Mouse (Mus musculus): ENCODE measurements at regions not wholly inside any gene's neighbourhood (a gene's known extent, or its start where the extent isn't known, plus 50 kb on each side); places are given as distances from the start of the nearest gene placed in this dataset.

DNA sequence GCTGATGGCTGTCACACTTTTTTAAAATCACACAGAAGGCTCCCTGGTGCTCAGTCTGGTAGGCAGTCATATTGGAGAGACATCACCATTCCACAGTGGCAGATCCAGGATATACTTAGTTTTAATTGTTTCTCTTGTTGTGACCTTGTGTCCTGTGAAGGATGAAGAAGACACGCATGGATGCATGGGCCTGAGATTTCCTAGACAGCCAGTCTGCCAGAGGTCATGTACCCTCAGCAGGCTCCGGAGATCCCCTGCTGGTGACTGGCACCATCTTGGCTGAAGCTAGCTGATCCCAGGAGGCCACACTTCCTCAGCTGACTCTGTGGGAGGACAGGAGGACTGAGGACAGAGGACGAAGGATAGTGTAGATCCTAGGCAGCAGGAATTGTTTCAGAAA, 506.7 kb upstream of the Sox11 start:
- WGBS: 79% methylated on average over 3 of the region's 3 CpGs
- no peaks in the 10 kb centered on the region for H3K27me3 ChIP-seq (ENCODE audit: control insufficient read depth, insufficient read depth, low read length)
- no peak overlapping the region for H3K27ac ChIP-seq (ENCODE audit: low read depth, low read length)
- H3K4me3 ChIP-seq (ENCODE audit: low read depth, low read length): no peak overlapping the region
- H3K9ac ChIP-seq (replicated peaks; ENCODE audit: low read depth, low read length): no peak overlapping the region
- no peaks in the 10 kb centered on the region for H3K36me3 ChIP-seq (ENCODE audit: control insufficient read depth, insufficient read depth, low read length)
- no peak for ATAC-seq (ENCODE audit: low read depth)
- no peaks in the 10 kb centered on the region for H3K9me3 ChIP-seq (ENCODE audit: control insufficient read depth, low read length)
- no peaks in the 10 kb centered on the region for H3K4me1 ChIP-seq (ENCODE audit: control insufficient read depth, insufficient read depth, low read length)
- H3K4me2 ChIP-seq (ENCODE audit: low read depth, low read length): no peak overlapping the region

DNA sequence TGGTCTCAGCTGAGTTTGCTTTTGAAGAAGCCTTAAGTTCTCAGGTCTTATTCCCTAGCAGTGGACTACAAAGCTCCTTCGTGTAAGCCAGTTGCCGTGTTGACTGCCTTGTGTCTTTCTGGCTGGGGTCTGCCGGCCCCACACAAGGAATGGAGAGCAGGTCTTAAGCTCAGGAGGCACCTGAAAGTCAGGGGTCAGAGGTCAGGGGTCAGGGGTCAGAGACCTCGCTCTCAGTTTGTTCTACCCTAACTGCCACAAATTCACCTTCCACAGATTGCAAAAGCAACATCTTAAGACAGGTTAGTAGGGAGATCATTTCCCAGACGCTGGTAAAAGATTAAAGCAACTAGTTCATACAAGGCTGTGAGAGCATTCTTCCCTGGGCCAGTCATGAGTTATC, 505.8 kb upstream of the Sox11 start:
- Histone ChIP-seq H3K4me2 (ENCODE audit: low read depth, low read length) (no peak overlapping the region), H3K9ac (replicated peaks; ENCODE audit: low read depth, low read length) (no peak overlapping the region), H3K36me3 (ENCODE audit: control insufficient read depth, insufficient read depth, low read length) (no peaks in the 10 kb centered on the region), H3K4me3 (ENCODE audit: low read depth, low read length) (no peak overlapping the region), H3K9me3 (ENCODE audit: control insufficient read depth, low read length) (no peaks in the 10 kb centered on the region), H3K4me1 (ENCODE audit: control insufficient read depth, insufficient read depth, low read length) (no peaks in the 10 kb centered on the region), H3K27ac (ENCODE audit: low read depth, low read length) (no peak overlapping the region), H3K27me3 (ENCODE audit: control insufficient read depth, insufficient read depth, low read length) (no peaks in the 10 kb centered on the region)
- 87% methylated on average over 5 of the region's 5 CpGs for WGBS
- ATAC-seq (ENCODE audit: low read depth): no peak

DNA sequence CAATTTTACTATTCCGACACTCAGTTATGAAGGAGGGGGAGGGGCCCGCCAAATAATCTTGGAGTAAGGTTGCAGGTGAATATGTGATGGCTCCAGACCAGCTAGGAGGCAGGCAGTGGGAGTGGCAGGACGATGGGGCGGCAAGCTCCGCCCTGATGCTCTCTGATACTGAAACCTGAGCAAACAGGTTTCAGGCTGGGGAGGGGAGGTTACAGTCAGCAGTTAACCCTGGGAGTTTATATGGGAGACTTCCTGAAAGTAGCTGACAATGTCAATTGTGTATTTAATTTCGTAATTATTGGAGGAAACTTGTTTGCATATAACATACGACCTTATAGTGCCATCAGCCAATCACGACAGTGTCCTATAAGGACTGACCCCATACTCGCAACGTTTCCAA, 505.0 kb upstream of the Sox11 start:
- no peak for ATAC-seq (ENCODE audit: low read depth)
- H3K4me1 ChIP-seq (ENCODE audit: control insufficient read depth, insufficient read depth, low read length): no peaks in the 10 kb centered on the region
- H3K9ac ChIP-seq (replicated peaks; ENCODE audit: low read depth, low read length): no peak overlapping the region
- H3K4me2 ChIP-seq (ENCODE audit: low read depth, low read length): no peak overlapping the region
- no peaks in the 10 kb centered on the region for H3K9me3 ChIP-seq (ENCODE audit: control insufficient read depth, low read length)
- H3K27me3 ChIP-seq (ENCODE audit: control insufficient read depth, insufficient read depth, low read length): no peaks in the 10 kb centered on the region
- no peak overlapping the region for H3K27ac ChIP-seq (ENCODE audit: low read depth, low read length)
- 72% methylated on average over 10 of the region's 10 CpGs for WGBS
- no peaks in the 10 kb centered on the region for H3K36me3 ChIP-seq (ENCODE audit: control insufficient read depth, insufficient read depth, low read length)
- no peak overlapping the region for H3K4me3 ChIP-seq (ENCODE audit: low read depth, low read length)

DNA sequence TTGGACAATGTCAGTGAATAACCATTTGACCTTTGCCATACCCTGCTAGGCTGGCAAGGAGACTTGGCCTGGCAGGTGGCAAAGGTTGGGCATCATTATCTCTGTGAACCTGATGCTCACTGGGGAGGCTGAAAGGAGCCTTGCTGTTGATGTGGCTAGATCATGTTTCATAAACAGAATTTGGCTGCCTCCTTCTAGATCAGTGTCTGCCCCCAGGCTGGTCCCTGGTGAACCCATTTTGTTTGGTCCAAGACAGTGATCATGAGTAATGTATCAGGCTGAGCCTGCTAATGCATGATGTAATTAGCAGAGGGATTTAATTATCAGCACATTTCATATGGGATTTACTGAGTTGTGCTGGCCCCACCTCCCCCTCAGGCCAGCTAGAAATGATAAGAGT, 502.6 kb upstream of the Sox11 start:
- ATAC-seq (ENCODE audit: low read depth): no peak
- H3K4me2 ChIP-seq (ENCODE audit: low read depth, low read length): no peak overlapping the region
- no peaks in the 10 kb centered on the region for H3K27me3 ChIP-seq (ENCODE audit: control insufficient read depth, insufficient read depth, low read length)
- no peak overlapping the region for H3K9ac ChIP-seq (replicated peaks; ENCODE audit: low read depth, low read length)
- no peaks in the 10 kb centered on the region for H3K36me3 ChIP-seq (ENCODE audit: control insufficient read depth, insufficient read depth, low read length)
- H3K27ac ChIP-seq (ENCODE audit: low read depth, low read length): no peak overlapping the region
- H3K9me3 ChIP-seq (ENCODE audit: control insufficient read depth, low read length): no peaks in the 10 kb centered on the region
- no peak overlapping the region for H3K4me3 ChIP-seq (ENCODE audit: low read depth, low read length)
- H3K4me1 ChIP-seq (ENCODE audit: control insufficient read depth, insufficient read depth, low read length): no peaks in the 10 kb centered on the region

DNA sequence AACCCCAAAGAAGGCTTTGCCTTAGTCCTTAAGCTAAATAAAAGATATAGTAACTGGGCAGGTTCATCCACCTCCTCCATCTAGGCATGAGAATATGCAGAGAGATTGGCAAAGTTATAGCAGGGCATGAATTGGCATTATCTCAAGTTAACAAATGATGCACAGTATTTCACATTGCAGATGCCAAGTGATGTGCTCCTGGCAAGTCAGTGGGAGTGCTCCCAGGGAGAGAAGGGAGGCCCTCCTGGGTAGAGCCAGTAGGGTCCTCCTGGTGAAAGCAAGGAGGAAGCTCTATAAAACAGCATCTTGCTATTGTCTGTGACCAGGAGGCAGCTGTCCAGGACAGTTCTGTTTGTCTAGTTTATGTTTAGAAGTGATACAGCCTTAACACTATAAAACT, 496.6 kb upstream of the Sox11 start:
- Histone ChIP-seq H3K4me2 (ENCODE audit: low read depth, low read length) (no peak overlapping the region), H3K27me3 (ENCODE audit: control insufficient read depth, insufficient read depth, low read length) (no peaks in the 10 kb centered on the region), H3K36me3 (ENCODE audit: control insufficient read depth, insufficient read depth, low read length) (no peaks in the 10 kb centered on the region), H3K27ac (ENCODE audit: low read depth, low read length) (no peak overlapping the region), H3K4me3 (ENCODE audit: low read depth, low read length) (no peak overlapping the region), H3K4me1 (ENCODE audit: control insufficient read depth, insufficient read depth, low read length) (no peaks in the 10 kb centered on the region), H3K9ac (replicated peaks; ENCODE audit: low read depth, low read length) (no peak overlapping the region), H3K9me3 (ENCODE audit: control insufficient read depth, low read length) (no peaks in the 10 kb centered on the region)
- no peak for ATAC-seq (ENCODE audit: low read depth)

DNA sequence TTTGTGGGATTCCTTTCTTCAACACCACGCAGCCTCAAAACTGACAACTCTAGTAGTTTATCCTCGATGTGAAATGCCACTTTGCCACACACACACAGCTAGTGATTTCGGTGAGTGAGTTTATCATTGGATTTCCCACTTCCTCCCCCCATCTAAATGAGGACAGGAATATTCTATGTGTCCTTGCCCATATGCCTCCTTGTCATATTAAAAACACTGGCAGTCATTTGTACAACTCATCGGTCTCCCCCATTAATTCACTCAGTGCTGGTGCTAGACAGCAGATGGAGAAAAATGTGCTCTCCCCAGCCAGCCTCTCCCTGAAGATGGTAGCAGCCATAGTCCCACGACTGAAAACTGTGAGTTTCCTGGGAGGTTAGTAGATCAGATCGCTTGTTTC, 496.0 kb upstream of the Sox11 start:
- H3K27ac ChIP-seq (ENCODE audit: low read depth, low read length): no peak overlapping the region
- H3K4me3 ChIP-seq (ENCODE audit: low read depth, low read length): no peak overlapping the region
- H3K9me3 ChIP-seq (ENCODE audit: control insufficient read depth, low read length): no peaks in the 10 kb centered on the region
- H3K4me1 ChIP-seq (ENCODE audit: control insufficient read depth, insufficient read depth, low read length): no peaks in the 10 kb centered on the region
- no peak overlapping the region for H3K4me2 ChIP-seq (ENCODE audit: low read depth, low read length)
- no peak for ATAC-seq (ENCODE audit: low read depth)
- H3K9ac ChIP-seq (replicated peaks; ENCODE audit: low read depth, low read length): no peak overlapping the region
- H3K27me3 ChIP-seq (ENCODE audit: control insufficient read depth, insufficient read depth, low read length): no peaks in the 10 kb centered on the region
- H3K36me3 ChIP-seq (ENCODE audit: control insufficient read depth, insufficient read depth, low read length): no peaks in the 10 kb centered on the region
- 78% methylated on average over 6 of the region's 6 CpGs for WGBS

DNA sequence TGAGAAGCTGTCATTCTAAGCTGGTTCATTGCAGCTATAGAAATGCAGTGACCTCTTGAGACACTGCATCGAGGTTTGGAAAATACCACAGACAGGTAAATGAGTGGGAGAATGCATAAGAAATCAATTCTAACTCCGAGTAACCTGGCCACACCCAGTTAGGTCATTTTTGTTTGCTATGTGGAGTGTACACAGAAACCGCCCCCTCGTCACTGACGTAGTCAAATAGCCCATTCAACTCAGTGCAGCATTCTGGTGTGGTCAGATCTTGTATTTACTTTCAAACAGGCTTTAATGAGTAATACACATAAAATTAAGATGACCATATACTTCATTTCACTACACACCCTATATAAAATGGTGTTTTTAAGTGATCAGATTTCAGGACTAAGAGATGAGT, 483.8 kb upstream of the Sox11 start:
- Histone ChIP-seq H3K27ac (ENCODE audit: low read depth, low read length) (no peak overlapping the region), H3K9ac (replicated peaks; ENCODE audit: low read depth, low read length) (no peak overlapping the region), H3K36me3 (ENCODE audit: control insufficient read depth, insufficient read depth, low read length) (no peaks in the 10 kb centered on the region), H3K9me3 (ENCODE audit: control insufficient read depth, low read length) (no peaks in the 10 kb centered on the region), H3K4me2 (ENCODE audit: low read depth, low read length) (no peak overlapping the region), H3K27me3 (ENCODE audit: control insufficient read depth, insufficient read depth, low read length) (no peaks in the 10 kb centered on the region), H3K4me1 (ENCODE audit: control insufficient read depth, insufficient read depth, low read length) (no peaks in the 10 kb centered on the region), H3K4me3 (ENCODE audit: low read depth, low read length) (no peak overlapping the region)
- no peak for ATAC-seq (ENCODE audit: low read depth)
- WGBS: 89% methylated on average over 5 of the region's 5 CpGs

DNA sequence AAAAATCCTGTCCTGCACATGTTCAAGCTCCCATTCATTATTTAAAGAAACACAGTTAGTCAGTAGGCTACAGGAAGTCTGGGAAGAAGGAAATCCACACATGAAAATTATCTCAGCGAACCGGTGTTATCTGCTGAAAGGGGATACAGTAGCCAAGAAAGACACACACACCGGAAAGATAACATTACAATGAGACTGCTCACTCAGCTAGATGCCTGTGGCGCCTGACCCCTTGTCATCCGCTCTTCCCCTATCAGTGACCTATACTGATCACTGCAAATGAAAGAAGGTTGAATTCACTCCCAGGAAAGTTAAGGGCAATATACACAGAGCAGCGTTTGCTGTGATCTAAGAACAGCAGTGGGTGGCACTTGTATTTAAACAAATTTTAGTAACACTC, 481.0 kb upstream of the Sox11 start:
- Histone ChIP-seq H3K4me2 (ENCODE audit: low read depth, low read length) (no peak overlapping the region), H3K9ac (replicated peaks; ENCODE audit: low read depth, low read length) (no peak overlapping the region), H3K27ac (ENCODE audit: low read depth, low read length) (no peak overlapping the region), H3K36me3 (ENCODE audit: control insufficient read depth, insufficient read depth, low read length) (no peaks in the 10 kb centered on the region), H3K9me3 (ENCODE audit: control insufficient read depth, low read length) (no peaks in the 10 kb centered on the region), H3K4me1 (ENCODE audit: control insufficient read depth, insufficient read depth, low read length) (no peaks in the 10 kb centered on the region), H3K27me3 (ENCODE audit: control insufficient read depth, insufficient read depth, low read length) (no peaks in the 10 kb centered on the region), H3K4me3 (ENCODE audit: low read depth, low read length) (no peak overlapping the region)
- ATAC-seq (ENCODE audit: low read depth): no peak
- WGBS: 82% methylated on average over 6 of the region's 6 CpGs

DNA sequence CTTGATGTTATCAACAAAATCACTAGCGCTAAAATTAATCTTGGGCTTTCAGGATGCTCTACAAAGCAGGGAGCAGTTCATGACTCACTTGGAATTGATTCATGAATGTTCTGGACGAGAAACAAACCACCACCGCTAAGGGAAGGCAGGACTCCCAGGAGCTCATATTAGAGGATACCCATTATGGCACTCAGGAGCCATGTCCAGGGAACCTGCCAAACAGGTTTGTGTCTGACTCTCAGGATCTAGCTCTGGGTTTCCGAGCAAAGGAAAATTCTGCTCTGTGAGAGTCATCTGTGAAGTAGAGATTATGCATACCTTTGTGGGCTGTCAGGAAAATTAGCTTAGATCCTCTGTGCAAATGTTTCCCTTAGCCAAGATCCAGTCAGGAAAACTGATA, 454.3 kb upstream of the Sox11 start:
- H3K4me2 ChIP-seq (ENCODE audit: low read depth, low read length): no peak overlapping the region
- no peak overlapping the region for H3K4me3 ChIP-seq (ENCODE audit: low read depth, low read length)
- 87% methylated on average over 4 of the region's 4 CpGs for WGBS
- H3K27me3 ChIP-seq (ENCODE audit: control insufficient read depth, insufficient read depth, low read length): no peaks in the 10 kb centered on the region
- no peak overlapping the region for H3K9ac ChIP-seq (replicated peaks; ENCODE audit: low read depth, low read length)
- no peaks in the 10 kb centered on the region for H3K4me1 ChIP-seq (ENCODE audit: control insufficient read depth, insufficient read depth, low read length)
- no peaks in the 10 kb centered on the region for H3K9me3 ChIP-seq (ENCODE audit: control insufficient read depth, low read length)
- no peaks in the 10 kb centered on the region for H3K36me3 ChIP-seq (ENCODE audit: control insufficient read depth, insufficient read depth, low read length)
- ATAC-seq (ENCODE audit: low read depth): no peak
- no peak overlapping the region for H3K27ac ChIP-seq (ENCODE audit: low read depth, low read length)

DNA sequence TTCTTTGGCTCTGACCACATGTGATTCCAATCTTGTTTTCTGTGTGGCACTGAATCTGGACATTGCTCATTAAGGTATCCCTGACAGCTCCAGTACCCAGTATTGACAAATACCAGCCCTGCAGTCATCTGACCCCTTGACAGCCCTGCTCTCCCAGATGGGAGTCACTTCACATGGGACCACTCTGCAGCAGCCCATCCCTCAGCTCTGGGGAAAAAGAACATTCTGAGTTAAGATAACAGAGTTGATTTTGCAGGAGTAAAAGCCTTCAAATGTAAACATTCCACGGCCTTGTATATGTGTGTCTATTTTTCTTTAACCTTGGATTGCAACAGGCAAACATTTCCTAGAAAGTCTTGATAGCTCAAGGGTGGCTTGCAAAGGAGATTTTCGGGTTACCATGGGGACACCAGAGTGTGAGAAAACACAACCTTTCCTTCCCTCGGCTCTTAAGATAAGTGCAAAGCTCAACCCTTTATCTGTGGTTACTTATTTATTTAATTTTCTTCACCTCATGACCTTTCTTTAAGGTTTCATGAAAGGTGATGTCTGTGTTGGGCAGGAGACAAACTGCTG, 444.4 kb upstream of the Sox11 start:
- WGBS: 70% methylated on average over 3 of the region's 3 CpGs
- H3K27ac ChIP-seq (ENCODE audit: low read depth, low read length): no peak overlapping the region
- no peak overlapping the region for H3K9ac ChIP-seq (replicated peaks; ENCODE audit: low read depth, low read length)
- H3K9me3 ChIP-seq (ENCODE audit: control insufficient read depth, low read length): no peaks in the 10 kb centered on the region
- no peak overlapping the region for H3K4me2 ChIP-seq (ENCODE audit: low read depth, low read length)
- no peaks in the 10 kb centered on the region for H3K27me3 ChIP-seq (ENCODE audit: control insufficient read depth, insufficient read depth, low read length)
- H3K36me3 ChIP-seq (ENCODE audit: control insufficient read depth, insufficient read depth, low read length): no peaks in the 10 kb centered on the region
- no peak for ATAC-seq (ENCODE audit: low read depth)
- H3K4me3 ChIP-seq (ENCODE audit: low read depth, low read length): no peak overlapping the region
- H3K4me1 ChIP-seq (ENCODE audit: control insufficient read depth, insufficient read depth, low read length): no peaks in the 10 kb centered on the region

All from neural tube, embryonic 14.5 days (tissue).